Comparison of ENCODE assay signal across 9 mouse cellular contexts in the genomic region with DNA sequence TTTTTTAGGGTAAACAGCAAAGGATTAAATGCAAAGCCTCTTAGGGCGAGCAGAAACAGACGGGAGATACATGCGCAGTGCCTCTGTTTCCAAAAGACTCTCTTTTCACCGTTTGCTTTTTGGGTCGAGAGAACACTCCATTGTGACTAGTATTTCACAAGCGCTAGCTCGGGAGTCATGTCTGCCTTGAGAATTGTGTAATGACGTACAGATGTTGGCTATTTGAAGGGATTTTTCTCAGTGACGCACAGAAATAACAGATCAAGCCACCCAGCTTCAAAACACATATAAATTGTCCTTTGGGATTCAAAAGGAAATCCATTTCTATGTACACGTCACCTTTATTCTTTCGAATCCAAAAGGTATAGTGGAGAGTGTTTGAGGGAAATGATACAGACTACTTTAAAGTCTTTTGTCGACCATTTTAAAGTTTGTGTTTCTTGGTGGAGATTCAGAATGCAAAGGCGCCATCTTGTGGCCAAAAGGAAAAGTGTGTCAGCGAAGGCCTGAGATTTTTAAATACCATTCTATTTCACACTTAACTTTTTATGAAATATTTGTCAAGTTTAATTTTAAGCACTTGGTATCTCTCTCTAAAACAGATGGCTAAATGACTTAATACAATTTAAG.
A peak's percentile ranks its signal among the peaks of the same experiment; 100 is the strongest.
DNase-seq lines count a peak whose midpoint lies in the region; ATAC-seq lines count a peak whose summit lies in the region.
"Had no signal": no experiment of that assay in that cellular context is flagged by ENCODE, and none has a peak within 500 bp of the region (broad histone marks: within the 10 kb centered on the region; RNA-seq: fewer than 3 reads in every experiment).

No protein-coding gene starts in this region.

- no peak overlapping the region for H3K9ac ChIP-seq in forebrain, embryonic 11.5 days (ENCODE audit: low read length)
- H3K9ac ChIP-seq in forebrain, embryonic 13.5 days = no peak overlapping the region
- H3K9ac ChIP-seq in embryonic facial prominence, embryonic 14.5 days (ENCODE audit: low read depth, low read length) = peak overlapping the region; percentile 59
- no peak overlapping the region for H3K9ac ChIP-seq in stomach, embryonic 16.5 days (ENCODE audit: low read length)

- H3K4me1 ChIP-seq in forebrain, embryonic 11.5 days (replicated peaks; ENCODE audit: control insufficient read depth, insufficient read depth, low read length) = no peaks in the 10 kb centered on the region
- H3K4me1 ChIP-seq in forebrain, embryonic 13.5 days = peaks cover 9% of the 10 kb centered on the region
- H3K4me1 ChIP-seq in embryonic facial prominence, embryonic 14.5 days (ENCODE audit: control insufficient read depth, insufficient read depth, low read length) = no peaks in the 10 kb centered on the region
- H3K4me1 ChIP-seq in stomach, embryonic 16.5 days (ENCODE audit: control insufficient read depth, insufficient read depth, low read length) = no peaks in the 10 kb centered on the region

- ATAC-seq in forebrain, embryonic 11.5 days (replicated peaks; ENCODE audit: low FRiP score) = 0 out of 2 replicates have a peak, but pooled peaks have one; percentile 37
- ATAC-seq in forebrain, embryonic 13.5 days = no peak
- ATAC-seq in embryonic facial prominence, embryonic 14.5 days (ENCODE audit: low read depth) = 0 out of 2 replicates have a peak, but pooled peaks have one; percentile 33
- no peak for ATAC-seq in stomach, embryonic 16.5 days (ENCODE audit: insufficient read depth, low FRiP score)

- DNase-seq in forebrain, embryonic 11.5 days (ENCODE audit: low spot score) = peak; percentile 69
- DNase-seq in 3T3-L1 (ENCODE audit: low read depth, low spot score) (peak; percentile 79), adipocyte (ENCODE audit: low spot score) (peak; percentile 68)
- peak; percentile 68 for DNase-seq in embryonic facial prominence, embryonic 14.5 days (ENCODE audit: low spot score)
- peak; percentile 65 for DNase-seq in kidney, postnatal 10 days
- peak; percentile 31 for DNase-seq in lung, postnatal 25 days (ENCODE audit: low spot score)

- H3K36me3 ChIP-seq in forebrain, embryonic 11.5 days (ENCODE audit: control insufficient read depth, insufficient read depth, low read length) = no peaks in the 10 kb centered on the region
- H3K36me3 ChIP-seq in forebrain, embryonic 13.5 days (ENCODE audit: poor library complexity, severe bottlenecking) = no peaks in the 10 kb centered on the region
- no peaks in the 10 kb centered on the region for H3K36me3 ChIP-seq in embryonic facial prominence, embryonic 14.5 days (ENCODE audit: control insufficient read depth, insufficient read depth, low read length)
- H3K36me3 ChIP-seq in stomach, embryonic 16.5 days (ENCODE audit: control insufficient read depth, insufficient read depth, low read length) = no peaks in the 10 kb centered on the region

- no peak overlapping the region for H3K27ac ChIP-seq in forebrain, embryonic 11.5 days (ENCODE audit: low read depth, low read length)
- no peak overlapping the region for H3K27ac ChIP-seq in forebrain, embryonic 13.5 days
- H3K27ac ChIP-seq in embryonic facial prominence, embryonic 14.5 days (replicated peaks; ENCODE audit: low read depth, low read length) = peak overlapping the region; percentile 46; the same call in 1 of the 2 replicates
- H3K27ac ChIP-seq in stomach, embryonic 16.5 days (ENCODE audit: low read length) = no peak overlapping the region
- H3K27ac ChIP-seq: macrophage had no signal

- WGBS in forebrain, embryonic 11.5 days = 41% methylated on average over 14 of the region's 14 CpGs
- 42% methylated on average over 14 of the region's 14 CpGs for WGBS in forebrain, embryonic 13.5 days
- 21% methylated on average over 14 of the region's 14 CpGs for WGBS in embryonic facial prominence, embryonic 14.5 days
- WGBS in stomach, embryonic 16.5 days = 37% methylated on average over 14 of the region's 14 CpGs

- H3K4me2 ChIP-seq in forebrain, embryonic 11.5 days (ENCODE audit: low read depth, low read length, severe bottlenecking) = no peak overlapping the region
- H3K4me2 ChIP-seq in forebrain, embryonic 13.5 days = no peak overlapping the region
- peak overlapping the region; percentile 48 for H3K4me2 ChIP-seq in embryonic facial prominence, embryonic 14.5 days (ENCODE audit: low read depth, low read length)
- peak overlapping the region; percentile 38; the same call in 1 of the 2 replicates for H3K4me2 ChIP-seq in stomach, embryonic 16.5 days (ENCODE audit: low read depth, low read length)

- no peaks in the 10 kb centered on the region for H3K9me3 ChIP-seq in forebrain, embryonic 11.5 days (ENCODE audit: control insufficient read depth, low read length)
- H3K9me3 ChIP-seq in forebrain, embryonic 13.5 days (replicated peaks) = no peaks in the 10 kb centered on the region
- H3K9me3 ChIP-seq in embryonic facial prominence, embryonic 14.5 days (ENCODE audit: control insufficient read depth, low read length) = no peaks in the 10 kb centered on the region
- no peaks in the 10 kb centered on the region for H3K9me3 ChIP-seq in stomach, embryonic 16.5 days (replicated peaks; ENCODE audit: control insufficient read depth, low read length)

- no peaks in the 10 kb centered on the region for H3K27me3 ChIP-seq in forebrain, embryonic 11.5 days (ENCODE audit: control insufficient read depth, insufficient read depth, low read length)
- no peaks in the 10 kb centered on the region for H3K27me3 ChIP-seq in forebrain, embryonic 13.5 days
- H3K27me3 ChIP-seq in embryonic facial prominence, embryonic 14.5 days (replicated peaks; ENCODE audit: control insufficient read depth, insufficient read depth, low read length) = no peaks in the 10 kb centered on the region
- no peaks in the 10 kb centered on the region for H3K27me3 ChIP-seq in stomach, embryonic 16.5 days (ENCODE audit: control insufficient read depth, insufficient read depth, low read length)

- no peak overlapping the region for H3K4me3 ChIP-seq in forebrain, embryonic 11.5 days (ENCODE audit: low read depth, low read length)
- no peak overlapping the region for H3K4me3 ChIP-seq in forebrain, embryonic 13.5 days
- H3K4me3 ChIP-seq in embryonic facial prominence, embryonic 14.5 days (ENCODE audit: low read depth, low read length) = peak overlapping the region; percentile 28
- peak overlapping the region; percentile 10; the same call in 1 of the 2 replicates for H3K4me3 ChIP-seq in stomach, embryonic 16.5 days (replicated peaks; ENCODE audit: low read length)

Comparison
In these comparisons a context has a peak if more than half of its experiments do, and no peak if none do; other contexts are left out.
1. ATAC-seq: peak in forebrain, embryonic 11.5 days (single experiment) and embryonic facial prominence, embryonic 14.5 days (single experiment); none in forebrain, embryonic 13.5 days (single experiment) and stomach, embryonic 16.5 days (single experiment).
2. H3K4me2 ChIP-seq: peak in embryonic facial prominence, embryonic 14.5 days (single experiment) and stomach, embryonic 16.5 days (single experiment); none in forebrain, embryonic 11.5 days (single experiment) and forebrain, embryonic 13.5 days (single experiment).
3. H3K4me3 ChIP-seq: peak in embryonic facial prominence, embryonic 14.5 days (single experiment) and stomach, embryonic 16.5 days (single experiment); none in forebrain, embryonic 11.5 days (single experiment) and forebrain, embryonic 13.5 days (single experiment).
4. Peak in every context shown above with its lines, with median percentiles within 50 percentile points of each other: DNase-seq.